Mouse (Mus musculus) cortical plate, adult 2 months (tissue): ENCODE data around the gene Zfp90.

Experiments used
- CTCF ChIP-seq: fragments of 200-500 bp; IDR thresholded peaks from 2 replicates; pipeline ENCODE4 v1.5.1; 2011; ENCODE audit warnings: mild to moderate bottlenecking, control low read depth, low read length; ENCODE audit not compliant: insufficient read depth; ENCODE audit errors: extremely low read depth
- POLR2A ChIP-seq: fragments of 200-500 bp; IDR thresholded peaks from 2 replicates; pipeline ENCODE4 v1.6.1; 2011; ENCODE audit warnings: mild to moderate bottlenecking, low read length, control low read depth; ENCODE audit not compliant: insufficient read depth; ENCODE audit errors: extremely low read depth

DNA sequence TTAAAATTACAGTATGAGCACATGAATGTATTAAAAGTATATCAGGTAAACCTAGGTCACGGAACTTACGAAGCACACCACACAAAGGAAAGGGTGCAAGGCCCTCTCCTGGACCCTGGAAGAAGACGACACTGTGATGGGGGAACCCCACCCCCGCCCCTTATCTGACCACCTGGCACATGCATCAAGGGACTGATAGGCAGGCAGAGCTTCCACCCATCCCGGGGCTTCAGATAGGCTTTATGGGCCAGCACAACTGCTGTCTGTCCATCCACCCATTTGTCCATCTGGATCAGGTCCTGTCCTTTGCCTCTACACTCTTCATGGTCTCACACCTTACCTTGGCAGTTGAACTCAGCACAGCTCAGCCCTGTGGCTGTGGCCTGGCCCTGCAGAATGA, 47.0 kb downstream of the Zfp90 start:
- no peak for TF ChIP-seq POLR2A
- no peak for TF ChIP-seq CTCF
